Mouse (Mus musculus) stomach, postnatal 0 days (tissue): ENCODE data around the gene Crispld2.

Experiments used
- CTCF ChIP-seq: IDR thresholded peaks from 2 replicates; pipeline ENCODE4 v1.5.1; 2016; ENCODE audit warnings: antibody characterized with exemption, low read depth, mild to moderate bottlenecking, moderate library complexity
- EP300 ChIP-seq: optimal IDR thresholded peaks from 2 replicates; pipeline ENCODE3; 2016; ENCODE audit warnings: antibody characterized with exemption

- TF ChIP-seq EP300 (no peak), CTCF (no peak)
Observed at GRCm38 (mm10) chr8:119952747-119953146, 39.5 kb upstream of the Crispld2 start.
